Mouse (Mus musculus) heart, embryonic 13.5 days (tissue): ENCODE data around the gene Zfp871. TPM values are rescaled to one million over a fixed set of nuclear protein-coding genes. Genes with fewer than 3 reads are reported as not detected.

ENCODE experiments used
- ATAC-seq: fragments of 200-750 bp; cut with Nextera tagmentation; 2 replicates; pipeline ENCODE4 v1.8.0; 2017; ENCODE audit warnings: moderate TSS enrichment; ENCODE audit not compliant: insufficient number of reproducible peaks, low FRiP score, low TSS enrichment; ENCODE audit errors: extremely low read depth
- H3K27ac ChIP-seq: fragments of 300-500 bp; sonication (generic); replicated peaks from 2 replicates; pipeline ENCODE4 v1.5.1; 2015; ENCODE audit warnings: moderate library complexity, mild to moderate bottlenecking, inconsistent platforms
- H3K27me3 ChIP-seq: fragments of 300-500 bp; sonication (generic); replicated peaks from 2 replicates; pipeline ENCODE4 v1.6.1; 2015; ENCODE audit warnings: mild to moderate bottlenecking, inconsistent platforms
- H3K36me3 ChIP-seq: fragments of 300-500 bp; sonication (generic); 2 replicates; pipeline ENCODE4 v1.6.1; 2015; ENCODE audit warnings: mild to moderate bottlenecking, inconsistent platforms
- H3K4me1 ChIP-seq: fragments of 300-500 bp; sonication (generic); 2 replicates; pipeline ENCODE4 v1.6.1; 2015; ENCODE audit warnings: inconsistent platforms
- H3K4me2 ChIP-seq: fragments of 300-500 bp; sonication (generic); 2 replicates; pipeline ENCODE4 v1.6.1; 2015; ENCODE audit warnings: inconsistent platforms, mild to moderate bottlenecking, moderate library complexity
- H3K4me3 ChIP-seq: fragments of 300-500 bp; sonication (generic); 2 replicates; pipeline ENCODE4 v1.5.1; 2015; ENCODE audit warnings: moderate library complexity, mild to moderate bottlenecking, inconsistent platforms
- H3K9ac ChIP-seq: fragments of 300-500 bp; sonication (generic); 2 replicates; pipeline ENCODE4 v1.6.1; 2015; ENCODE audit warnings: inconsistent platforms, mild to moderate bottlenecking, moderate library complexity
- H3K9me3 ChIP-seq: fragments of 300-500 bp; sonication (generic); 2 replicates; pipeline ENCODE4 v1.6.1; 2016; ENCODE audit warnings: inconsistent platforms
- WGBS: fragments of 180-500 bp; shearing (Covaris S2); methylation state at CpG from one replicate; pipeline ENCODE4 v1.1.7; 2015; ENCODE audit warnings: mixed read lengths; 5-methylcytosine and 5-hydroxymethylcytosine counted together
- polyA plus RNA-seq: library from polyadenylated mRNA; unstranded; fragments of >200 nt; fragmentation: Nextera tagmentation; extraction: Ambion mirVana; gene quantifications from 2 replicates; pipeline ENCODE4 v1.2.1, GENCODE M21; 2015

The Zfp871 gene
- polyA plus RNA-seq, result 12.1 and 17.3 TPM in 2 replicates

- H3K9me3 ChIP-seq, result no peaks in the 10 kb centered on the region
These were observed at the start of gene Zfp871 for GRCm38 (mm10) chr17:32788094-32788559. Gene Zfp871 (minus strand): TSS chr17:32788287.

GRCm38 (mm10) chr17:32830418-32830782 is 42.3 kb upstream of the Zfp871 start:
- H3K4me3 ChIP-seq, result peak overlapping the region; percentile 85
- peaks cover 17% of the 10 kb centered on the region for H3K36me3 ChIP-seq
- H3K9me3 ChIP-seq, result no peaks in the 10 kb centered on the region
- H3K4me1 ChIP-seq, result peaks cover 8% of the 10 kb centered on the region
- no peak overlapping the region for H3K9ac ChIP-seq
- no peak for ATAC-seq
- no peaks in the 10 kb centered on the region; the same call in 1 of the 2 replicates for H3K27me3 ChIP-seq
- H3K27ac ChIP-seq, result no peak overlapping the region
- WGBS, result 36% methylated on average over 3 of the region's 3 CpGs
- peak overlapping the region; percentile 75 for H3K4me2 ChIP-seq

More at GRCm38 (mm10) chr17:32788094-32788559, at the start of gene Zfp871:
- H3K27me3 ChIP-seq, result no peaks in the 10 kb centered on the region
- H3K4me1 ChIP-seq, result peaks cover 24% of the 10 kb centered on the region
- 0% methylated on average over 22 of the region's 22 CpGs for WGBS
- peak within 1 kb of the TSS; percentile 79 for H3K4me2 ChIP-seq
- ATAC-seq, result peak; percentile 92
- H3K36me3 ChIP-seq, result peaks cover 36% of the 10 kb centered on the region
- H3K9ac ChIP-seq, result peak within 1 kb of the TSS; percentile 98
- H3K4me3 ChIP-seq, result peak within 1 kb of the TSS; percentile 89
- H3K27ac ChIP-seq, result peak within 1 kb of the TSS; percentile 97

GRCm38 (mm10) chr17:32829540-32830417 is 41.7 kb upstream of the Zfp871 start, which contains the start of gene Zfp799:
Gene Zfp799 (minus strand): TSS chr17:32830261.
- Histone ChIP-seq H3K27me3 (no peaks in the 10 kb centered on the region; the same call in 1 of the 2 replicates), H3K4me1 (peaks cover 8% of the 10 kb centered on the region), H3K4me2 (peak within 1 kb of the TSS; percentile 75), H3K27ac (peak within 1 kb of the TSS; percentile 69), H3K4me3 (peak within 1 kb of the TSS; percentile 85), H3K9me3 (no peaks in the 10 kb centered on the region), H3K9ac (peak within 1 kb of the TSS; percentile 93), H3K36me3 (peaks cover 23% of the 10 kb centered on the region)
- 2% methylated on average over 35 of the region's 35 CpGs for WGBS
- ATAC-seq, result peak; percentile 82

- Histone ChIP-seq H3K27me3 (no peaks in the 10 kb centered on the region), H3K27ac (no peak overlapping the region), H3K4me1 (no peaks in the 10 kb centered on the region), H3K9me3 (no peaks in the 10 kb centered on the region), H3K4me2 (no peak overlapping the region), H3K9ac (no peak overlapping the region), H3K36me3 (peaks cover 49% of the 10 kb centered on the region), H3K4me3 (no peak overlapping the region)
- WGBS, result 83% methylated on average over 1 of the region's 1 CpGs
- ATAC-seq, result no peak
These were observed 28.1 kb upstream of the Zfp871 start for GRCm38 (mm10) chr17:32816074-32816784.

- Histone ChIP-seq H3K4me1 (peaks cover under 1% of the 10 kb centered on the region; the same call in 1 of the 2 replicates), H3K9ac (no peak overlapping the region), H3K27ac (no peak overlapping the region), H3K36me3 (peaks cover 31% of the 10 kb centered on the region), H3K27me3 (no peaks in the 10 kb centered on the region), H3K4me2 (no peak overlapping the region), H3K9me3 (no peaks in the 10 kb centered on the region), H3K4me3 (no peak overlapping the region)
- 72% methylated on average over 7 of the region's 7 CpGs for WGBS
- ATAC-seq, result no peak
These were observed 26.0 kb upstream of the Zfp871 start for GRCm38 (mm10) chr17:32814136-32814535.

GRCm38 (mm10) chr17:32810648-32811047 is 22.6 kb upstream of the Zfp871 start:
- Histone ChIP-seq H3K9me3 (no peaks in the 10 kb centered on the region), H3K4me3 (no peak overlapping the region), H3K36me3 (peaks cover 6% of the 10 kb centered on the region), H3K27me3 (no peaks in the 10 kb centered on the region), H3K4me1 (peaks cover 6% of the 10 kb centered on the region), H3K9ac (no peak overlapping the region), H3K27ac (no peak overlapping the region), H3K4me2 (no peak overlapping the region)
- WGBS, result 52% methylated on average over 1 of the region's 1 CpGs
- ATAC-seq, result no peak

GRCm38 (mm10) chr17:32809544-32810374 is 21.7 kb upstream of the Zfp871 start, which contains the start of gene Zfp811:
Gene Zfp811 (minus strand): TSS chr17:32809931.
- Histone ChIP-seq H3K36me3 (peaks cover 2% of the 10 kb centered on the region), H3K4me2 (peak within 1 kb of the TSS; percentile 70), H3K4me3 (peak within 1 kb of the TSS; percentile 57), H3K4me1 (peaks cover 6% of the 10 kb centered on the region), H3K9ac (peak within 1 kb of the TSS; percentile 69), H3K27me3 (no peaks in the 10 kb centered on the region), H3K27ac (no peak within 1 kb of the TSS), H3K9me3 (no peaks in the 10 kb centered on the region)
- no peak for ATAC-seq
- WGBS, result under 1% methylated on average over 17 of the region's 17 CpGs

- ATAC-seq, result no peak
- 9% methylated on average over 8 of the region's 8 CpGs for WGBS
- H3K9me3 ChIP-seq, result no peaks in the 10 kb centered on the region
- peaks cover 6% of the 10 kb centered on the region for H3K4me1 ChIP-seq
- peak overlapping the region; percentile 69 for H3K9ac ChIP-seq
- H3K4me3 ChIP-seq, result peak overlapping the region; percentile 57
- no peaks in the 10 kb centered on the region for H3K36me3 ChIP-seq
- H3K27ac ChIP-seq, result no peak overlapping the region
- peak overlapping the region; percentile 70 for H3K4me2 ChIP-seq
- H3K27me3 ChIP-seq, result no peaks in the 10 kb centered on the region
These were observed 20.8 kb upstream of the Zfp871 start for GRCm38 (mm10) chr17:32808921-32809320.

- H3K9me3 ChIP-seq, result no peaks in the 10 kb centered on the region
- no peaks in the 10 kb centered on the region for H3K27me3 ChIP-seq
- H3K27ac ChIP-seq, result no peak overlapping the region
- H3K4me2 ChIP-seq, result peak overlapping the region; percentile 79
- peaks cover 24% of the 10 kb centered on the region for H3K4me1 ChIP-seq
- H3K36me3 ChIP-seq, result peaks cover 25% of the 10 kb centered on the region
- H3K9ac ChIP-seq, result peak overlapping the region; percentile 66; the same call in 1 of the 2 replicates
- H3K4me3 ChIP-seq, result peak overlapping the region; percentile 89; the same call in 1 of the 2 replicates
- no peak for ATAC-seq
- WGBS, result 70% methylated on average over 8 of the region's 8 CpGs
These were observed 1.2 kb upstream of the Zfp871 start for GRCm38 (mm10) chr17:32789244-32789643.

- H3K9ac ChIP-seq, result peak overlapping the region; percentile 66
- H3K9me3 ChIP-seq, result no peaks in the 10 kb centered on the region
- ATAC-seq, result no peak
- H3K36me3 ChIP-seq, result peaks cover 32% of the 10 kb centered on the region
- H3K4me2 ChIP-seq, result peak overlapping the region; percentile 79
- WGBS, result 5% methylated on average over 9 of the region's 9 CpGs
- H3K27me3 ChIP-seq, result no peaks in the 10 kb centered on the region
- H3K4me1 ChIP-seq, result peaks cover 24% of the 10 kb centered on the region
- H3K27ac ChIP-seq, result peak overlapping the region; percentile 97; the same call in 1 of the 2 replicates
- peak overlapping the region; percentile 89 for H3K4me3 ChIP-seq
These were observed 489 bp upstream of the Zfp871 start for GRCm38 (mm10) chr17:32788576-32788975.
